Mouse (Mus musculus) heart, postnatal 10 days (tissue): Measurements from ENCODE around the gene Sntg2. TPM values are rescaled to one million over a fixed set of nuclear protein-coding genes. Genes with fewer than 3 reads are reported as not detected.

Experiments used
- DNase-seq, 2 experiments: peaks; one replicate each; pipeline ENCODE4 v3.0.0; 2021
- intact Hi-C: fragments of 180-260 bp; cut with DNase I; formaldehyde crosslinking; loops from one replicate; pipeline ENCODE4 v1.15.1; 2025
- total RNA-seq, 2 experiments: library from RNA; stranded (reverse); gene quantifications; 2 replicates each; pipeline ENCODE4 v1.2.3; 2021

Gene Sntg2
- total RNA-seq, 2 experiments from 2014 or later, result 1.0 to 1.9 TPM

DNA sequence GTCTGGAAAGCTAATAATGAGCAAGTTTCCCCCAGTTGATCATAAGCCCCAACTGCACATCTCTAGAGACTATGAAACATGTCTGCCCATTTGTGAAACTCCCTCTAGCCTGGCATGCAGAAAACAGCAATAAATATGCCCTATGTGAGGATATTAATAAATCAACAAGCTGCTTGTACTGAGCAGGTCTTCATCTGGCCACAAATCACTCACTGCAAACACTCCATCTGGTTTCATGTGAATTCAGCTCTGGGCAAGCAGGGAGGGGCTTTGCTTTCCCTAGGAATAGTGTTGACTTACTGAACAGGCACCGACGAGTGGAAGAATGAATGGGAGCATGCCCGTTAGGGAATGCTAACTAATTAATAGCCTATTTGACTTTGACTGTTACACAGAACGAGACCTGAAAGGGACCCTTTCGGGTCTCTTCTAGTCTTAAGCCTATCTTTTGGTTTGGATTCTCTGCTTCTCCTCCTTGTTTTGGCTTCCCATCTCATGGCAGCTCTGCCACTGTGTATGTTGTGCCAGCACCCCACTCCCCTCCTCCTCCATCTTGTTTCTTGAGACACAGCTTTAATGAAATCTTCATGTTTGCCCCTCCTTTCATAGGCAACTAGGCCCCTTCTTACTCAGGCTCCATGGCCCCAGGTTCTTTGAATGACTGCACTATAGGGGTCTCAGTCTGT, 86.1 kb downstream of the Sntg2 start:
- no peak for DNase-seq
- intact Hi-C loops, result no loop called here

- DNase-seq, result no peak
- intact Hi-C loops, result no loop called here
Measured at GRCm38 (mm10) chr12:30283741-30284140, 89.4 kb downstream of the Sntg2 start.

- DNase-seq, result no peak
- intact Hi-C loops, result no loop called here
Measured at GRCm38 (mm10) chr12:30272242-30272985, 100.8 kb downstream of the Sntg2 start.

- intact Hi-C loops, result no loop called here
- DNase-seq, result no peak
Measured at GRCm38 (mm10) chr12:30264206-30264605, 109.0 kb downstream of the Sntg2 start.

- intact Hi-C loops, result no loop called here
- no peak for DNase-seq
Measured at GRCm38 (mm10) chr12:30261187-30261586, 112.0 kb downstream of the Sntg2 start.

GRCm38 (mm10) chr12:30258641-30259040, 114.5 kb downstream of the Sntg2 start:
- no peak for DNase-seq
- intact Hi-C loops, result no loop called here

- intact Hi-C loops, result no loop called here
Measured at GRCm38 (mm10) chr12:30257664-30258063, 115.5 kb downstream of the Sntg2 start.

GRCm38 (mm10) chr12:30256207-30256606, 117.0 kb downstream of the Sntg2 start:
- no peak for DNase-seq
- intact Hi-C loops, result no loop called here

More at GRCm38 (mm10) chr12:30257664-30258063, 115.5 kb downstream of the Sntg2 start:
- no peak for DNase-seq

DNA sequence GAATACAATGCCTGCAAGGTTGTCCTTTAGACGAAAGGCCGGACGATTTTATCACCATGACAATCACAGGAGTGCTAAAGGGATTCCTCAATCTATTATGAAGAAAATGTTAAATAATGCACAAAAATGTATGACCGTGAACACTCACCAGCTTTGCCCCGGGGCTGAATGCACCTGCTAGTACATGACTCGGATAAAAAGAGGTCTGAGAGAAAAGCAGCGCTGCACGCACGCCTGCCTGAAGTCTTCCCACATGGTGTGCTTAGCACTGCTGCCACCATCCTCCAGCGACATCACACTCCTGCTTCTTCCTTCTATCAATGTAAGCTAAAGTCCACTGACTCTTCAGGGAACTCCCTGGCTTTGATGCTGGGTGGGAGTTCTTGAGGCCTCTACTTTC, 118.6 kb downstream of the Sntg2 start:
- intact Hi-C loops, result no loop called here
- DNase-seq, result no peak

GRCm38 (mm10) chr12:30252381-30252780, 120.8 kb downstream of the Sntg2 start:
- intact Hi-C loops, result no loop called here
- DNase-seq, result no peak

DNA sequence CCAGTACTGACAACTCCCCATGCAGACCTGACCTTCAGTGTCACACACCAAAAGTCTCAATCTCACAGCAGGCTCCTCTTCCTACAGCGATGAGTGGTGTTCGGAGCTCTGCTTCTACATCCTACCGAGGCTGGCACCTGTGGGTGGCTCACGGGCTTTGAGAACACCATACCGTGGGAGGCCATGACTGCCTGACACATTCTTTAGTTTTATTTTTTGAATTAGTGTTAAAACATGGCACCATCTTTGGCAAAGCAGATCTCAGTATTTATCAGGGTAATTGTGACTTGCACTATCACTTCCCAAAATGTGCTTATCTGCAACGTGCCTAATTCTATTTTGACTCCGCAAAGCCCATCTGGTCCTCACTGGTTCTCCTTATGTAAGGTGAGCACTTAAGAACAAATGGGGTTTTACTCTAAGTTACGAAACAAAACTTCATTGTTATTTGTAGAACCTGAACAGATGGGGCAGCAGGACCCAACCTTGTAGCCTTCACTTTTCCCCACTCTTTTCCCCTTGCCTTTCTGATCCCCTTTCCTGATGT, 121.8 kb downstream of the Sntg2 start:
- no peak for DNase-seq
- intact Hi-C loops, result no loop called here

DNA sequence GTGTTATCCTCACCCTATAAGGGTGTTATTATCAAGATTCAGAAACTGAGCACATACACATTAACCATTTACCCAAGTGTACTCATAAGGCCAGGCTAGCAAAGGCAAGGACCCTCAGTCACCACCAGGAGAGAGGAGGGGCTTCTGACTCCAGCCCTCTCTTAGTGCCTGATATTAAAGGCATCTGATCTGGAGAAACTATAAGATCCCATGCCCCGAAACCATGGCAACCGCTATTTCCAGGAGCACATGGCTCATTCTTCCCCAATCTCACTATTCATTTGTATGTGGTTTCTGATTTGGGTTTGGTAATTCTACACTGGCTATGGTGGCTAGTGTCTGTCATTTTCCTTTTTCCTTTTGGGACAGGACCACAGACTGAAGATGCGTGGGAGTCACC, 124.1 kb downstream of the Sntg2 start:
- no peak for DNase-seq
- intact Hi-C loops, result no loop called here

DNA sequence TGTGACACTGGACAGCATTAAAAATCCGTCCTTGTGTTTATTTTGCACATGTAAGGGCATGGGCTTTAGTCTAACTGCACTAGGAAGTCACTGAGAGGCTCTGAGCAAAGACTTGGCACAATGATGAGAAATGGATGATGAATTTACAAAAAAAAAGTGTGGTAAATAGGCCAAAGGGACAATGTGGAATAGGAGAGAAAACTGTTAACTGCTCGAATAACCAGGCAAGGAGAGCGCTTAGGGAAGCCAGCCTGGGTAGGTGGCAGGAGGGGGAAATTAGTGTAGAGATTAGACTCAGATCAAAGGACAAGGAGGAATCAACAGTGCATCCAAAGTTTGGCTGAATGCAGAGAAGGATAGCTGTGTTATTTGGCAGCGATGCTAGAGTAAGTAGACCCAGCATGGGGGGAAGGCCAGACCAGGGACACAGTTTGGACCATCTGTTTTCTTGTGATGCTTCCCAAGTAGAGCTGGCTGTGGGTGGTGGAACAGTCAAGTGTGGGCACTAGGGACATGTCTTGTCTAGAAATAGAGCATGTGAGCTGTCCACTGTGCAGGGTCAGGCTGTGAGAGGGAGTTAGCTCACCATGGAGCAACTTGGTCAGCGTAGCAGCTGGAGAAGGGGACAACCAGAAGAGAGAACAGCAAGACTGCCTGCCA, 126.8 kb downstream of the Sntg2 start:
- intact Hi-C loops, result no loop called here
- peak; percentile 7 to 14 for DNase-seq

- peak in 1 of 2 experiments; percentile 7 for DNase-seq
- intact Hi-C loops, result no loop called here
Measured at GRCm38 (mm10) chr12:30244194-30244593, 129.0 kb downstream of the Sntg2 start.

DNA sequence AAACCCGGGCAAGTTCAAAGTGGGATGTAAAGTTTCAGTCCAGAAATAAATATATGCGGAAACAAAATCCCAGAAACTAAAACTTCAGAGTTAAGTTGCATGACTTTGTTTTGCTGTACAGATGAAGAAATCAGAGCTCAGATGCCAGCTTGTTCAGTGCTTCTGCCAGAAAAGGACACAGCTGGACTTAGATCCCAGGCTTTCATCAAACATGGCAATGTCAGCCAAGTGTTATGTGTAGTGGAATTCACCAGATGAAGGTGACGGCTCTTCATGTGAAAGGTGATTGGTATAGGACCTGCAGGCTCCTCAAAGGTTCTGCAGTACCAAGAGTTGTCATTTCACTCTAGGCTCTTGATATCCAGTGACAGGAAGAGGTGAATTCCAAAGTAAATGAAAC, 132.3 kb downstream of the Sntg2 start:
- intact Hi-C loops, result no loop called here
- no peak for DNase-seq

DNA sequence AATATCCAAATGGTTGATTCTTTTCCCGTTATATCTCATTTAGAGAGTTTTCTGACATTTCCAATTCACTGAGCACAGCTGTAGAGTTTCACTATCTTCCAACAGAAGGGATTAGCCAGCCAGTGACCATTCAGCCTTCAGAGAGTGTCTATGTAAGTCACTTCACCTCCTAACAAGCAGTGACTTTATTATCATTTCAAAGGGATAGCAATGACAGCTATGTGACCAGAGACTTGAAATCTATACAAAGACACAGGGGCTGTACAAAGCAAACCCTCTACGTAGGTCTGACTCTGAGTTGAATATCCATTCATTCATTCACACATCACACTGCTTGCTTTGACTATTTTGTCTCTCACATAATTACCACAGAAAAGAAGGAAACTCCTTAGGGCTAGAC, 138.2 kb downstream of the Sntg2 start:
- intact Hi-C loops, result no loop called here
- DNase-seq, result no peak

DNA sequence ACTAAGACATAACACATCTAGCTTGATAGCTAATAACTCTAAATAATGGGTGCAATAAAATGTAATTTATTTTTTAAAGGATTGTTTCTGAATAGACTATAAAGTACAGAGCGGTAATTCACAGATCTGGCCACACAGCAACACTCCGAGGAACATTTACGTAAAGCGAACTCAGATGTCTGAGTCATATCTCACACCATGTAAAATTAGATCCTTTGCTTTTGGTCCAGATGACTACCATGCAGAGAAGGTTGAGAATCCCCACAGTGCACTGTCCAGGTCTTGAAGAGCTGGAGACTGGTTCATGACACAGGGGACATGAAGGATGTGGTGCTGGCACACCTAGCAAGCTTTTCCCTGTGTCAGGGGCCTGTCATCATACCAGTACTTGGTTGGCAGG, 145.2 kb downstream of the Sntg2 start:
- intact Hi-C loops, result no loop called here
- no peak for DNase-seq

DNA sequence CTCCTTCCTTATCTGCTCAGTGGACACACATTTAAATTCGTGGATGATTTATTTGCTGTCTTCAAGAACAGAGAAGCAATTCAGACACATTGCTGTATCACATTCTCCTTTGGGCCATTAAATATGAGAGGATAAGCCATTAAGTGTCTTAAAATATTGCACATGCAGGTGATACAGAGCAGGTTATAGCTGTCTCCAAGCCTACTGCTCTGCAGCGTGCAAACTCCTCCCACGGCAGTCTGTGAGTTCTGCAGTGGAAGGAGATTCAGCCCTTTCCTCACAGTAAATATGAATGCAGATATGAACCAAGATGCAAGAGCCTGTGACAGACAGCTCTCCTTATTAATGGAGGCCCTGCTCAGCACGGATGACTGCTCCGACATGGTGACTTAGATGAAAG, 146.9 kb downstream of the Sntg2 start:
- intact Hi-C loops, result no loop called here

GRCm38 (mm10) chr12:30216762-30217441, 156.3 kb downstream of the Sntg2 start:
- intact Hi-C loops, result no loop called here
- no peak for DNase-seq

More for the DNA sequence above, 146.9 kb downstream of the Sntg2 start:
- DNase-seq, result no peak

- DNase-seq, result no peak
- intact Hi-C loops, result no loop called here
Measured at GRCm38 (mm10) chr12:30214761-30215160, 158.4 kb downstream of the Sntg2 start.

GRCm38 (mm10) chr12:30210388-30210787, 162.8 kb downstream of the Sntg2 start:
- intact Hi-C loops, result no loop called here
- no peak for DNase-seq
